Mouse (Mus musculus) T-helper 17 cell (primary cell): ENCODE data around the gene Adcy9.
"Not testable (repeated sequence)": the region's sequence is repeated elsewhere in the genome, so short reads cannot be mapped to it uniquely, and the experiment has no call there.

Experiments
- in situ Hi-C, 2 experiments: fragments of 300-600 bp; cut with MboI, MseI; formaldehyde crosslinking; loops; 1 replicate in 1 of 2; 2 replicates in 1 of 2; pipeline ENCODE4 v1.15.1; 2025; ENCODE audit warnings: high pct_unique_total_duplicates in 2 of 2

Adcy9 gene

DNA sequence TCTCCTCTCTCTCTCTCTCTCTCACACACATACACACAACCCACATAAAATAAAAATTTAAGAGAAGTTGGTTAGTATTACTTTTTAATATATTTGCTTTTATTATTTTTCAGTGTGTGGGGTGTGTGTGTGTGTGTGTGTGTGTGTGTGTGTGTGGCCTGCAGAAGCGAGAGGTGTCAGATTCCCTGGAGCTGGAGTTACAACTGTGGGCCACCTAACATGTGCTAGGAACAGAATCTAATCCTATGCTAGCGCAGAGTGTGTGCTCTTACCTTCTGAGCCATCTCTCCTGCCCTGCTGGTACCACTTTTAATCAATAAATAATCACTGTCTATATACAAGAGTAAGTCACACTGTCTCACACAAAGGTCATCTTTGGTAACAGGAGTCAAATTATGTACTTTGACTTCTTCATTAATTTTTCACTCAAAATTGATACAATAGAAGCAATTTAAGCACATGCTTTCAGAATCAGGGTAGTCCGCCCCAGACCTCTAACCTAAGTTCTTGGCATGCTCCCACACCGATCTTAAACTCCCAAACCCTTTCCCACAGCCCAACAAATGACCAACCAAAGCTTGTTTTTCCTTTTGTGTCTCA lies 25.2 kb downstream of the Adcy9 start:
- in situ Hi-C loops = no loop called here

DNA sequence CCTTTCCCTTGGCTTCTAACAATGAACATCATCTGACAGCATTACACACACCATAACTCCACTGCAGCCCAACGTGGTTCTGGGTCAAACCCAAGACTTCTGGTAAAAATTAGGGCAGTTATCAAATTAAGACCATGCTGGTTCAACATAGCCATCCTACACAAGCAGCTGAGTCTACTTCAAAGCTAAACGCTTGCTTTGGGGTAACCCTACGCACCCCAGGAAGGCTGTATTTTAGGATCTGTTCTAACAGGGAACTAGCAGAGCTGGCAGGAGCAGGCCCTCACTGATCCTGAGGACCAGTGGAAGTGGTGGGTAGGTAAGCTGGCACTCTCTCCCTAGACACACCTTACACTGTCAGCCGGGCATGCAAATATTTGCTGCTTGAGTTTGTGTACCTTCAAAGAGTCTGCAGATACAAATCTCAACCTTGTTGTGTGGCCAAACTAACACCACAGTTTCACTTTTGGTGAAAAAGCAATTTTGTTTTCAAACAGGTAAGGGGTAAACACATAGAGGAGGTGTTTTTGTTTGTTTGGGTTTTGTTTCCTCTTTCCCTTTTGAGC lies 36.7 kb downstream of the Adcy9 start:
- in situ Hi-C loops = no loop called here

DNA sequence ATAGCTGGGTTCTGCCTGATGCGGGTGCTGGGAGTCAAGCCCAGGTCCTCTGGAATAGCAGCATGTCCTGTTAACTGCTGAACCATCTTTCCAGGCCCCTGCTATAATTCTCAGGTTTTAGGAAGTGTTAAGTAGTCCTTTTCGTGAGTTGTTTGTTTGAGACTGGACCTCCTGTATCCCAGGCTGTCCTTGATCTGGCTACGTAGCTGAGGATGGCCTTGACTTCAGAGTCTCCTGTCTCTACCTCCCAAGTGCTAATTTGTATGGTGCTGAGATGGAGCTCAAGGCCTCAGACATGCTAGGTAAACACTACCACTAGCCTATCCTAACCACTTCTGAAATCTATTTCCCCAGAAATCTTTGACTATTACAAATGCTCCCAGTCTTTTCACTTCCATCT lies 37.9 kb downstream of the Adcy9 start:
- in situ Hi-C loops = no loop called here

DNA sequence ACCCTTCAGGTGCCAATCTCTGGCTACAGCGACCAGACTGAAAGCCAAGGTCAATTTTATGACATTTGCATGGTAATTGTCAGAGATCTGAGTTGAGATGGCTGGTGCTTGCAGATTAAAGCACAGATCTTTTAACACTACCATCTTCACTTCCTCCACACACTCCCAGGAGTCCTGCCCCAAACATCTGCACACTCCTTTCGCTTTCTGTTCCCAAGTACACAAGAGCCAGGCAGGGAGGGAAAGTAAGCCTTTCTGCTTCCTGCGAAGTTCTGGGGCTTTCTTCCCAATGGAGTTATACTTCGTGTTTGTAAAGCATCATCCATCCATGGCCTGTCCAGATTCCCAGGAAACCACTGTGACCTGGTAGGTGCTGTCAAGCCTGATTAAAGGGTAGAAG lies 38.8 kb downstream of the Adcy9 start:
- in situ Hi-C loops = no loop called here

DNA sequence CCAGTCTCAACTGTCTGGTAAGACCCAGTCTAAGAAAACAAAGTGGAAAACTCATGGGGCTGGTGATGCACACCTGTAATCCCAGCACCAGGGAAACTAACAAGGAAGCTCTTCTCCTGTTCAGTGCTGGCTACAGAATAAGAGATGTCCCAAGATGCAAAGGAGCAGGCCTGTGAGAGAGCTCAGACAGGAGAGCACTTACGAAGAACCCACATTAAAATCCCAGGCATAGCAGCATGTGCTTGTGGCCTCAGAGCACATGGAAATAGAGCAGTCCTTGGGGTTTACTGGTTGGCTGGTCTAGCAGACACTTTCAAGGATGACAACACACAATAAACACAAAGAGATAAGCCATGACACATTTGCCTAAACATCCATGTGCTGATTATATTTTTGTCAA lies 41.5 kb downstream of the Adcy9 start:
- in situ Hi-C loops = loop anchor here in 1 of 2 experiments (5.0 kb wide), 1 partner anchor 51 kb away; no protein-coding TSS in a partner anchor

DNA sequence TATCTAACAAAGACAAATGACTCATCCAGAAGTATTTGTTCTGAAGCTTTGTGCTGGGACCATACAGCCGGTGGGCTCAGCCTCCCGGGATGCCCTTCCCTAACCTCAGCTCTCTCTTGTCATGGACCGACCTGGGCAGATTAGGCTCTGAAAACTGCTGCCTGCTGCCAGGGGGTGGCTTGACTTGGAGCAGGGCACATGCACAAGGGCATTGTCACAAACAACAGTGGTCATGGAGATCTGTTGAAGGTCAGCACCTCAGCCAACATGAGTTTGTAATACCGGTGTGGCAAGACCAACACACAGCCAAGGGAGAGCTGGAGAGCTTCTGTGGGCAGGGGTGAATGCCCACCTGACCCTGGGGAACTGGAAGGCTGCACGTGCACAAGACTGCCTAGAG lies 42.7 kb downstream of the Adcy9 start:
- in situ Hi-C loops = loop anchor here in 1 of 2 experiments (5.0 kb wide), 1 partner anchor 50 kb away; no protein-coding TSS in a partner anchor

DNA sequence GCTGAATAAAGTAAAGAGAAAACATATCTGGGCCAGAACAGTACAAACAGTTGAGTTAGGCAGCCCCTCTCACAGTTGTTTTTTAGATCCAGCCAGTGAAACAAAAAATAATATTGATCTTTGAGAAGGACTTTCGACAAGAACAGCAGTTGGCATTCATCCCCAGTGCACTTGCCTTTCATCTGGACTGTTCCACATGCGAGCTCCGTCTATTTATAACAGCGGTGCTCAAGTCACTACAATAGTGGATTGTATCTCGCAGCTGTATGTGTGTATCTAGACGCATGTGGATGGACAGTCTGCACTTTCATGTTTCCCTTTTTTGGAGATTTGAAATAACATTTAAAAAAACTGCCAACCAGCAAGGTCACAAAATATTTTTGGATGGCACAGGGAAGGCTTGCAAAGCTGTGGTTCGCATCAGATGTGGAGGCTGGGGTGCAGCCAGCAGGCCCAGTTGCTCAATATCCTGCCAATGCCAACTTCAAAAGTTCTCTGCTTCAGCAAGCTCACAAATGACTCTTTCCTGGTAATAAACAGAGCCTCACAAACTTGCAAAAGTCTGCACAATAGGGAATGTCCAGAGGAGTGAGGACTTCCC lies 45.4 kb downstream of the Adcy9 start:
- in situ Hi-C loops = loop anchor here in 1 of 2 experiments (5.0 kb wide), 1 partner anchor 48 kb away; no protein-coding TSS in a partner anchor

DNA sequence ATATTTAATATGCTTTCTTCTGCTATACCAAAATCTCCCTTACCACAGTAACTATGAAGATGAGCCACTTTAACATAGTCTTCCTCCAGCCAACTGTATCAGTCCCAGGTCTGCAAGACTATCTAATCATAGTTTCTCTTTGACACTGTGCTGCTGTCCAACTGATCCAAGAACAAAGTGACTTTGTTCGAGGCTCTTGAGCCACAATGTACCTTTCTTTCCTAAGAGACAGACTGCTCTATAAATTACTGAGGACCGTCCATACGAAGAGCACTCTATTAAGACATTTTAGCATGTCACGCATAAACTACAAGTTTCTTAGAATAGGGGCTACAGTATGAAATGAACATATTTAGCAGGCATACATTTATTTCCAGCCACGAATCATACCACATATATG lies 46.0 kb downstream of the Adcy9 start:
- in situ Hi-C loops = no loop called here

DNA sequence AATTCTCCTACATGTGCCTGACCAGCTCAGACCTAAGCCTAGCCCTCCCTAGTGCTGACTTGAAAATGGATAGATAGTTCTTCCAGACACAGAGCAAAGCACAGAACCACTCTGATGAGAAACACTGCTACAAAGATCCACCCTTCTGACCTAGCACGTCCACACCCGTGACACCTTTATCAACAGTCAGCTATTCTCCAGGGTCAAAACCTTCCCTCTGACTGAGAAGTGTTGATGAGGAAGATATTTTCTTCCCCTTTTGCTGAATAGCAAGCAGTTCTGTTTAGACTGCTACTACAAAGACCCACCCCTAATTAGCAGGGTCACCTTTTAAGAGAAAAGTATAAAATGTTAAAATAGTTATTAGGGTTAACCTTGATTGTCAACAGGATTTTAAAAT lies 49.3 kb downstream of the Adcy9 start:
- in situ Hi-C loops = no loop called here

DNA sequence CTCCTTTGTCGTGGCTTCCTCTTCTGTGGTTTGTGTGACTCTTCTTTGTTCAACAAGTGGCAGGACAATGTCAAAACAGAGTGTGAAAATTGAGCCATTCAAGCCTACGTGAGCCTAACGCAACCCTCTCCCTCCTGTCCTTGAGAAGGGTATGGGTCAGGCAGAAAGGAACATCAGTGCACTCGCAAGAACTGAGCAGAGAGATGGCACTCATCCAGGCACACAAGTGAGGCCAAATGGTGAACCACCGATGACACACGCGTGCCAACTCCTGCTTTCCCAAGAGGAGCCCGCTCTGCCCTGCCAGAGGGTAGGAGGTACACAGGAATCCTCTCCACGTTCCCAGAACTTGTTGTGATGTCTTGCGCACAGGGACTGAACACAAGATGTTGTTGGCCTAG lies 50.2 kb downstream of the Adcy9 start:
- in situ Hi-C loops = no loop called here

DNA sequence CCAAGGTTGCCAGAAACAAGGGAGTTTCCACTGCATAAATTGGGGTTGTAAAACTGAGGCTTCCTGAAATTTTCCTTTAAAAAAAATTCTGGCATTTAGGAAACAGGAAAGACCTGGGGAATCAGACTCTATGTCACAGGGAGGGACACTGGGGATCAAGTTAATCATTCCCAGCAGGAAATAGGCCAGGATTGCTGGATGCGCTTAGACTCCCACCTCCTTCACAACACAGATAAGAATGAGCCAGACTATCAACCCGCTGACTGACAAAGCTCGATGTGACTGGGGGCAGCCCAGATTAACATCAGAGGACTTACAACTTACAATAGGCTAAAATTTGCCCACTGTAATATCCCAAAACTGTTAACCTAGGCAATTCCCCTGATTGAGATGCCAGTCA lies 52.4 kb downstream of the Adcy9 start:
- in situ Hi-C loops = no loop called here

DNA sequence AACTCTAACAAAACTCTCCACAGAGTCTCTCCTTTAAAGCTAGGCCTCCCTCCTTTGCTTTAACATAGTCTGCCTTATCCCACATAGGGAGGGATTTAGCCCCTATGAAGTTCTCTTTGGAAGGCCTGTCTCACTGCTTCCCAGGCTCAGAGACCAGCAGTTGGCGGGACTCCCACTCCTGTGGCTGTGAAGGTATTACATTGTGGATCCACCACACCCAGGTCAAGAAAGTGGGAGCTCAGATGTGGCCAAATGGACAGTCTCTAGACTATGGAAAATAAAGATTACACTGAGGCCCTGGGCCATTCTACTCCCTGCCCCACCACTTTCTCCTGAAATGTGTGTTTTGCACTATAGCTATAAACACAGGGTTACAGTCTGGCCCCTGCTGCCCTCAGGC lies 53.0 kb downstream of the Adcy9 start:
- in situ Hi-C loops = no loop called here

DNA sequence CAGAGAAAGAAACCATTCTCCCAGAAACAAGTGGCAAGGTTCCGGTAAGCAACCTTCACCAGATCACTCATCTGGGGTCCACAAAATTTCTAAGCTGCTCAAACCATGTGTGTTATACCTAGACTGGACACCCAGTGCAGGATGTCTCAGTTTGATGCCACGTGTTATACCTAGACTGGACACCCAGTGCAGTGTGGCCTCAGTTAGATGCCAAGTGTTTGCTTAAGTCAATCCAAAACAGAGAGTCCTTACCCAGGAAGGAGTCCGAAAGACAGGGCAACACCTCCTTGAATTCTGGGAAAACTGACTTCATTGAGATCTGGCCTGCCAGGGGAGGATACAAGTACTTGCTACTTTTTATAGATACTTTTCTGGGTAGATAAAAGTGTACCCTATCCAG lies 53.6 kb downstream of the Adcy9 start:
- in situ Hi-C loops = no loop called here

DNA sequence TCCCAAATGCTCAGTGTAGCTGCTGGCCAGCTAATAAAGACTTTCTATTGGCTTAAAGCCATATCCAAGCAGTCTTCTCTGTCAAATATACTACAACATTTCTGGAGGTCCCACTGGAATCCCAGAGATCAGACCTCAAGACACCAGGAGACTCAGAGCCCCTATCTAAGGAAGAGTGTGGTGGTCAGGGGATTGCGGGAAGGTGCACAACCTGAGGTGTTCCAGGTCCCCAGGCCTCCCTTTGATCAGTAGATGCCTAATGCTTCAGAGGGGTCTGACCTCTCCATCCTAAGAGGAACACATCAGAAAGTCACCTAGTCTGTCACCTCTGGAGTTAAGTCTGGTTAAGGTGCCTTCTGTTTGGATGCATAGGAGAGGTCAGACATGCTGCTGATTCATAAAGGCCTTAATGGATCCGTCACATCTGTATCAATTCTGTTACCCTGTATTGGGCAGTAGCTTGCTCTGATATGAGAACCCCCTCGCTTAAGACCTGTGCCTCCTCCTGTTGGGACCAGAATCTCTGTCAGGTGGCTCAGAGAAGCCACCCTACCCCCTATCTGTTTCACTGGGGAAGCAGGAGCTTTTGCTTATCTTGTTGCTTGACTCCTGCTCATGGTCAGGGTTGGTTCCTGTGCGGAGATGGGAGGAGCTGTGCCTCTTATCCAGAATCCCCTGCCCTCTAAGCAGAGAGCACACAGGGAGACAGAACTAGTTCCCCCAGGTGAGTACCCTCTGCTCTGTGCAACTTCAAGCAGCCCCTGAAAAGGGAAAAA lies 56.8 kb downstream of the Adcy9 start:
- in situ Hi-C loops = no loop called here

DNA sequence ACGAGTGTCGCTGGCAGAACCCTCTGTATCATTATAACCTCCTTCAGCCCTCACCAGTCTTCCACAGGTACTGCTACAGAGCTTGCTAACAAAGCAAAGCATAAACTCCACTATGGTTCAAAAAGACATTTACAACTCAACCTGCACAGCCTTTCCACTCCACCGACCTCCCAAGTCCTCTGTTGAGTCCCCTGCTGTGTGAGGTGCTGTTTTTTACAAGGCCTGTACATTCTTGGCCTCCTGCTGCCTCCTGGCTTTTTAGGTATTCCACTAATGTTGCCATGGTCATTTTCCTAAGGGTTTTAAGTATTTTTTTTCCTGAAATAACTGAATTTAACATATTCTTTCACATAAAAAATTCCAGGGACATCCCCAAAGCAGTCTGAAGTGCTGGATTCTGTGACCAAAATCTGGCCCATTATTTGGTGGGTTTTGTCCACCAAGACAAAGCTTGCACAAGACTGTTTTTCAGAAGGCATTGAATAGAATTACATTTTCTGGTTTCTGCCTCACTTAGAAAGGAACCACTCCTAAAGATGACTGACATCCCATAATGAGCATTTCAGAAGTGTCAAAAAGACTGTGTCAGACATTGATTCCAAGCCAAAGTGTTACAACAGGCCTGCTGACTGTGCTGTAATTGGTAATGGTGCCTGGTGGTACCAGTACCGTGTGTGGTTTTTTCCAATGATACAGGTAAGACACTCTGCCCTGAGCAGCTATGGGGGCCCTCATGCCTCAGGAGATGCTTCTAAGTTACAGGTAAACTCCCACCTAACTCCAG lies 64.8 kb downstream of the Adcy9 start:
- in situ Hi-C loops = no loop called here

DNA sequence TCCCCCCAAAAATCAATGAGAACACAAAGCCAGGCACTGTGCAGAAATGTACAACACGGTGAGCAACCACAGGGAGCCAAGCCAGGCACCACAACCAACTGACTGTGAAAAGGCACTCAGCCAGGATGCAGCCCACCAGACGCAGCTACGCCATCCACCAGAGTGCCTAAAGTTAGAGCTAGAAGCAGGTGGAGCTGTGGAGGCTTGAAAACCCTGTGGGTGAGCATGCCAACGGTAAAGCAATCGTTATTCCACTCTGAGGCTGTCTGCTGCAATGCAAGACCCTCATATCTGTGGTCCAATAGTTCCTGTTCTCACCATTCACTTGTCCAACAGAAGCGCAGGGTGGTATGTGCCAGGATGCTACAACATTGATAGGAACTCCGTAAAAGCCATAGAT lies 77.7 kb downstream of the Adcy9 start:
- in situ Hi-C loops = no loop called here

DNA sequence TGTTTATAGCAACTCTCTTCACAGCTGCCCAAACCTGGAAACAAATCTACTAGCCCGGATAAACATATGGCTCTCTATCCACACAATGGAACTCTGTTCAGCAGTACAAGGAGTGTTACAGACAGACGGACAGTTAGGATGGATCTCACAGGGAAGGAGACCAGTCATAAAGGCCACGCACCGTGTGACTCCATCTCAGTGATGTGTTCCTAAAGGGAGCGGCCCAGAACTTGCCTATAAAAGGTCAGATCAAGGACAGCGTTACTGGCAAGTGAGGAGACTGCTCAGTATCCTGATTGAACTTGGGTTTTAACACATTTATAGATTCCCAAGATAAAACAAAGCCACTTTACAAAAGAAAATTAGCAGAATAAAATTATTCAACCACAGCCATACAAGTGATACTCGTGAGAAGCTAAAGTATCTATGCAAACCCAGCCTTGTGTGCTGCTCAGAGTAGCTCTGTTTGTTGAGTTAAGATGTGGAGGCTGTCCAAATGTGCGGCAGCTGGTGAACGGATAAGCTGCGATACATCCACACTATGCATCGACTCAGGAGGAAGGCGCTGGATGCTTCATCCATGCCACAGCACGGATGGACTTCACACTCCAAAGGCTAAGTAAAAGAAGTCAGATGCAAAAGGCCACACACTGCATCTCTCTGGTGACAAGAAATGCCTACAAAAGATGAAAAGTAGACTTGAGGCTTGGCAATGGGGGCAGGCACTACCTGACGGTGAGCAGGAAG lies 78.8 kb downstream of the Adcy9 start:
- in situ Hi-C loops = no loop called here

DNA sequence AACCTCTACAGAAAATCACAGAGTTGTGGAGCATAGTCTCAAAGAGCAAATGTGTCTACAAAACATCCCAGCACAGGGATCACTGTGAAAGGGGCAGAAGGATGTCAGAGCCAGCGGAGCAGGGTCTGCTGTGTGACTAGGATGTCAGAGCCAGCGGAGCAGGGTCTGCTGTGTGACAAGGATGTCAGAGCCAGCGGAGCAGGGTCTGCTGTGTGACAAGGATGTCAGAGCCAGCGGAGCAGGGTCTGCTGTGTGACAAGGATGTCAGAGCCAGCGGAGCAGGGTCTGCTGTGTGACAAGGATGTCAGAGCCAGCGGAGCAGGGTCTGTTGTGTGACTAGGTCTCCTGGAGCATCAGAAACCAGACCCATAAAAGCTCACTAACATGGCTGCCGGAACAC lies 81.1 kb downstream of the Adcy9 start:
- in situ Hi-C loops = not testable (repeated sequence)

DNA sequence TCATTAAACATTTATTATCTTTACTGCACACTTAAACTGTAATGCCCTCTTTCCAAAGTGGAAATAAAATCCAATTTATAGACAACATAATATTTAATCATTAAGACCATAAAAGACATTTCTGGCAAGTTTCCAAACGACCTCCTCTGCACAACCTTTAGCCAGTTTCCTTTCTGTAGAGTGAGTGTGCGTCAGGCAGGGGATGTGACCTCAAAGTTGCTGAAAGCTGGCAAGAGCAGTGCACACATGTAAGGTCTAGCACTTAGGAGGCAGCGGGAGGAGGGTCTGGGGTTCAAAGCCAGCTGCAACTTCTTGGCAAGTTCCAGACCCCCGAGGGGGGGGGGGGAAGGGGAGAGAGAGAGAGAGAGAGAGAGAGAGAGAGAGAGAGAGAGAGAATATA lies 83.0 kb downstream of the Adcy9 start:
- in situ Hi-C loops = no loop called here

DNA sequence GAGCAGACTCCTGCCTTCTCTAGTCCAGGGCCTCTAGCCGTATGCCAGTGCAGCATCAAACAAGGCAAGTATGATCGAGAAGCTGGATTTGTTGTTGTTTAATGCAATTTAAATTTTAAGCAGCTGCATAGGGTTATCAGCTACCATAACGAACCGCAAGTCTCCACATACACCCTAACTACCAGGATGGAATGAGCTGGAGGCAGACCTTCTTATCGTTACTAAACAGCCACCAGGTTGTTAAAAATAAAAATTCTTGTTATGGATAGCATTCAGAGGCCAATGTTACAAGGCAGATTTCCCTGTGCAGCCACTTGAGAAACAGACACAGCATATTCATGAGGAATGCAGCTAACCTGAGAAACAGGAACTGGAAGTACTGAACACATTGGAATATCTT lies 86.5 kb downstream of the Adcy9 start:
- in situ Hi-C loops = no loop called here

DNA sequence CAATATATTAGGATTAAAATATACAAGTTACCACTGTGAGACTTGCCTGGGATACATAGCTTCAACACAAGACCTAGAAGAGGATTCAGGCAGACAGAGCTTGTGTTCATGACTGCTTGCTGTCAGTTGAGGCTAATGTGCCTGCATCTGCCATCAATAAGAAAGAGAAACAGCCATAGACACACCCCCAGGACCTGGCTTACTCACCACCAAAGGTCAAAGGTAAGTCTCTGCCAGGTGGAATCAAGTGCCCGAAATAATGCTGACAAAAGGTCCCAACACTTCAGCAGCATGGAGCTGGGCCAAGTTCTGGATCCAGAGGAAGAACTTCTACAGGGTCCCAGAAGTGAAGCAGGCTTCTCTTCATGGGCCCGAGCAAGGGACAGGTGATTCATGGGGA lies 86.9 kb downstream of the Adcy9 start:
- in situ Hi-C loops = no loop called here
